Mouse (Mus musculus): Measurements from ENCODE around the gene Ccdc58. TPM values are rescaled to one million over a fixed set of nuclear protein-coding genes. Genes with fewer than 3 reads are reported as not detected.
A peak's percentile ranks its signal among the peaks of the same experiment; 100 is the strongest.
"Not testable (repeated sequence)": the region's sequence is repeated elsewhere in the genome, so short reads cannot be mapped to it uniquely, and the experiment has no call there.

Gene Ccdc58
- total RNA-seq (2021) = 10 to 100 TPM; 19.6 to 31.6 TPM
- long read RNA-seq, experiment 1, transcript Ccdc58-203 (5 exons, 1,073 nt) = major isoform, 11 of 13 reads
- long read RNA-seq, experiment 1, partial matches to known transcripts = 1 of 13 reads
- long read RNA-seq, experiment 1, other reads (novel, unspliced or antisense) = 1 of 13 reads
- long read RNA-seq, experiment 2, transcript Ccdc58-203 (5 exons, 1,073 nt) = major isoform, 18 of 23 reads
- long read RNA-seq, experiment 2, partial matches to known transcripts = 4 of 23 reads
- long read RNA-seq, experiment 2, other reads (novel, unspliced or antisense) = 1 of 23 reads

DNA sequence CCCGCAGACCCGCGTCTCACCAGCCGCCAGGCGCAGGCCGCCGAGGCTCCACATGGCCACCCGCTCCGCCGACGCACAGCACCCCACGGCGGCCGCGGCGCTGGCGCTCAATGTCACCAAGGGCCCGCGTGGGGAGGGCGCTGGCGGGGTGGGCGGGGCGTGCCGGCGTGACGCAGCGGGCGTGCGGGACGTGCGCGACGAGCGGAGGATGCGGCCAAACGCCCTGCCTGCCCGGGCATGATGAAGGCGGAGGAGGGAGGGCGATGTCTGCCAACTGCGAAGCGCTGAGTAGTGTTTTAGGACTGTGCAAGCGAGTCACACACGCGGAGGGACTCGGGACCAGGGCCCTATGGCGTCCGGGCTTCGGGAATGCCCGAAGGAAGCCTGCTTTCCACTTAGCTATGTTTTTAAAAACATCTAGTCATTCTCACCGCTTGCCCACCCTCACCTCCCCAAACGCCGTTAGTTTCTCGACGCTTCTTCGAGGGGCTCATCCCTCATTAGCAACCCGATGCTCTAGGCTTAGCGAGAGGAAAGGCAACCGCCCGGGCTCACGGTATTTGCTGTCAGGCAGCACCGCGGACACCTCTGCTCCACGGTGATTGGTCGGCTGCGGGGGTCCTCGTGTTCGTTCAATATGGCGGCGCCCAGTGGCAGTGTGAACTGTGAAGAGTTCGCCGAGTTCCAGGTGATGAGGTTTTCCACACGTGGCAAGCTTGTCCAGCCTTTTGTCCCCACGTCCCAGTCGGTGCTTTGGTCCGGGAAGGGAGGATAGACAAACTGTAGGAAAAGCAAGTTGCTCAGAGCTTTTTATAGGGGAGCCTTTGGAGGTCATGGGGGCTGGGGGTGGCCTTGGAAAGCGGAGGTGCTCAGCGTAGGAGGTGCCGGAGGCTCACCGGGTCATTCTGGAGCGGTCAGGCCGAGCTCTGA is at the start of gene Ccdc58, which contains the start of gene Fam162a:
Gene Ccdc58, plus strand, starts transcription at position 236 of the 930 bp plus-strand sequence.
Gene Fam162a, minus strand, starts transcription at position 145 of the 930 bp plus-strand sequence.
- H3K4me3 ChIP-seq = peak within 1 kb of the TSS; percentile 84
- TF ChIP-seq CTCF (IDR thresholded peaks at IDR 0.05) = peak; percentile 33; the same call in 1 of the 2 replicates
- intact Hi-C loops (cut with DNase I) = loop anchor here (2.0 to 10.0 kb wide), 2 partner anchors 89 to 943 kb away; partner anchors contain the start of gene Polq
- peak; percentile 97 for DNase-seq
- peak within 1 kb of the TSS; percentile 98 for H3K27ac ChIP-seq

- H3K4me3 ChIP-seq; H3K27ac ChIP-seq; DNase-seq; intact Hi-C loops (cut with DNase I): not testable (repeated sequence)
These were observed 43.4 kb upstream of the Ccdc58 start for GRCm38 (mm10) chr16:36028120-36028519.

- peak within 1 kb of the TSS; percentile 92 for H3K27ac ChIP-seq
- peak within 1 kb of the TSS; percentile 77 for H3K4me3 ChIP-seq
- peak; percentile 95 for DNase-seq
- intact Hi-C loops (cut with DNase I) = no loop called here
- no peak for TF ChIP-seq CTCF (IDR thresholded peaks at IDR 0.05)
These were observed 30.6 kb upstream of the Ccdc58 start, which contains the start of gene Wdr5b for GRCm38 (mm10) chr16:36040640-36041624. TSS of gene Wdr5b (plus strand) at chr16:36041190.

DNA sequence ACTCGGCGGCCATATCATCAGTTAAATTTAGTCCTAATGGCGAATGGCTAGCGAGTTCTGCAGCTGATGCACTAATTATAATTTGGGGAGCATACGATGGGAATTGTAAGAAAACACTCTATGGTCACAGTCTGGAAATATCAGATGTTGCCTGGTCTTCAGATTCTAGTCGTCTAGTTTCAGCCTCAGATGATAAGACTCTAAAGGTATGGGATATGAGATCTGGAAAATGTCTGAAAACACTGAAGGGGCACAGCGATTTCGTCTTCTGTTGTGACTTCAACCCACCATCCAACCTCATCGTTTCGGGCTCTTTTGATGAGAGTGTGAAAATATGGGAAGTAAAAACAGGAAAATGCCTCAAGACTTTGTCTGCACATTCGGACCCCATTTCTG is 29.9 kb upstream of the Ccdc58 start:
- intact Hi-C loops (cut with DNase I) = no loop called here
- no peak for TF ChIP-seq CTCF (IDR thresholded peaks at IDR 0.05)

GRCm38 (mm10) chr16:36043073-36043472 is 28.4 kb upstream of the Ccdc58 start:
- H3K27ac ChIP-seq = no peak overlapping the region
- H3K4me3 ChIP-seq = no peak overlapping the region
- intact Hi-C loops (cut with DNase I) = no loop called here
- TF ChIP-seq CTCF (IDR thresholded peaks at IDR 0.05) = no peak
- DNase-seq = no peak

More for the DNA sequence above, 29.9 kb upstream of the Ccdc58 start:
- DNase-seq = no peak
- H3K4me3 ChIP-seq = peak overlapping the region; percentile 77
- H3K27ac ChIP-seq = peak overlapping the region; percentile 92

DNA sequence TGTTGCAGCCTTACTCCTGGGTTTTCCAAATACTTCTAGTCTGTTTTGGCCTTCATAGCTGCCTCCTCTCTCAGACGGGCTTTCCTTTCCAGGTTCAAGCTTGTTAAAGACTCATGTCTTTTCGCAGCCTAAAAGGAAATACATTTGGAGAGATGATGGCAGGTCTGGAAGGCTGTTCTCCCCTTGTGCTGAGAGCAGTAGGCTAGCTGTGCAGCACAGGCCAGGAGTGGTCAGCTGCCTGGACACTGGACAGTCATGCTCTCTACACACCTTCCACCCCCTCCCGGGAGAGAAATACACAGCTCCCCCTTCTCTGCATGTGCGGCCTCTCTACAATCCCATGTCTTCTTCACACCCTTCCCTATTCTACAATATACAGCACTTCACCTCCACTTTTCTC is 27.5 kb upstream of the Ccdc58 start:
- H3K4me3 ChIP-seq = no peak overlapping the region
- no peak overlapping the region for H3K27ac ChIP-seq
- no peak for DNase-seq
- intact Hi-C loops (cut with DNase I) = no loop called here
- no peak for TF ChIP-seq CTCF (IDR thresholded peaks at IDR 0.05)

DNA sequence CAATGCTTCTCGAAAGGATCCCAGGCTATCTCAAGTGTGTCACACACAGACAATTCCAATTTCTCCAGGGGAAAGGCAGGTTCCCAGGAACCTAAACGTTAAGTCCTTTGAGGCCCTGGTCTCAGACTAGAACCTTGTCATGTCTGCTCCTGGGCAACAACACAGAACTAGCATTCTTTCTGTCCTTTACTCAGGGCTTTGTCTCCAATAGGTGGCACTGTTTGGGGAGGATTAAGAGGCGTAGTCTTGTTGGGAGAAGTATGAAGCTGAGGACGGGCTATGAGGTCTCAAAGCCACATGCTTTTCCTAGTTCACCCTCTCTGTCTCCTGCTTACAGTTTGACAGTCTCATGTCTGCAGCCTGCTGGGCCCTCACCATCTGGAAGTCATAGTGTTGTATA is 23.9 kb upstream of the Ccdc58 start:
- intact Hi-C loops (cut with DNase I) = no loop called here
- H3K4me3 ChIP-seq = no peak overlapping the region
- TF ChIP-seq CTCF (IDR thresholded peaks at IDR 0.05) = peak; percentile 1; the same call in 1 of the 2 replicates

DNA sequence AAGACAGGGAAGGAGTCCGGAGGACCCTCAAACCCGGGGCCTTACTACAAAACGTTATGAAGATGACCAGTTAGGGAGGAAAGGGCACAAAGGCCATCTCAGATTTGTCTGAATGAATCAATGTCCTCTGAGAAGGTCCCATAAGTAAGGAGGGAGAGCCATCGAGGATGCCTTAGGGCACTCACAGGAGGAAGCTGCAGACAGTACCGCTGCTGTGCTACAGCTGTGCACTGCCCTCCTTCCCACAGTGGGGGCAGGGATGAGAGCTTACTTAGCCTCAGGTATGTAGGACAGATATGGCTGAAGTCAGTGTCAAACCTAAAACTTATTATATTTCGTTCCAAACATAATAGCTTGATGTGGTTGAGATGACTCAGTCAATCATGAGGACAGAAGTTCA is 20.0 kb upstream of the Ccdc58 start:
- intact Hi-C loops (cut with DNase I) = no loop called here
- Histone ChIP-seq H3K4me3 (no peak overlapping the region), H3K27ac (no peak overlapping the region)
- DNase-seq = no peak
- no peak for TF ChIP-seq CTCF (IDR thresholded peaks at IDR 0.05)

More for the DNA sequence above, 23.9 kb upstream of the Ccdc58 start:
- no peak overlapping the region for H3K27ac ChIP-seq
- no peak for DNase-seq

GRCm38 (mm10) chr16:36053524-36054275 is 17.8 kb upstream of the Ccdc58 start:
- no peak for DNase-seq
- no peak overlapping the region for H3K4me3 ChIP-seq
- intact Hi-C loops (cut with DNase I) = no loop called here
- TF ChIP-seq CTCF (IDR thresholded peaks at IDR 0.05) = no peak
- no peak overlapping the region for H3K27ac ChIP-seq

GRCm38 (mm10) chr16:36054920-36055319 is 16.6 kb upstream of the Ccdc58 start:
- intact Hi-C loops (cut with DNase I) = no loop called here
- DNase-seq = no peak
- TF ChIP-seq CTCF (IDR thresholded peaks at IDR 0.05) = no peak
- Histone ChIP-seq H3K4me3 (no peak overlapping the region), H3K27ac (peak overlapping the region; percentile 12; the same call in 1 of the 2 replicates)

GRCm38 (mm10) chr16:36056416-36056815 is 15.1 kb upstream of the Ccdc58 start:
- intact Hi-C loops (cut with DNase I) = no loop called here
- no peak for TF ChIP-seq CTCF (IDR thresholded peaks at IDR 0.05)

More at GRCm38 (mm10) chr16:36056416-36056815, 15.1 kb upstream of the Ccdc58 start:
- H3K4me3 ChIP-seq = no peak overlapping the region
- DNase-seq = no peak
- peak overlapping the region; percentile 57; the same call in 1 of the 2 replicates for H3K27ac ChIP-seq

Data from gastrocnemius, adult 2 months (tissue).